Mouse (Mus musculus) midbrain, embryonic 12.5 days (tissue): ENCODE data around the gene Socs2. TPM values are rescaled to one million over a fixed set of nuclear protein-coding genes. Genes with fewer than 3 reads are reported as not detected.

ENCODE experiments used
- ATAC-seq: fragments of 200-750 bp; cut with Nextera tagmentation; 2 replicates; pipeline ENCODE4 v1.8.0; 2017; ENCODE audit warnings: low read depth, moderate TSS enrichment, moderate library complexity; ENCODE audit not compliant: low FRiP score
- H3K27ac ChIP-seq: fragments of 300-500 bp; sonication (generic); replicated peaks from 2 replicates; pipeline ENCODE4 v1.5.1; 2016; ENCODE audit warnings: mild to moderate bottlenecking
- H3K27me3 ChIP-seq: fragments of 300-500 bp; sonication (generic); 2 replicates; pipeline ENCODE4 v1.6.1; 2016; ENCODE audit warnings: mild to moderate bottlenecking
- H3K36me3 ChIP-seq: fragments of 300-500 bp; sonication (generic); 2 replicates; pipeline ENCODE4 v1.6.1; 2016
- H3K4me1 ChIP-seq: fragments of 300-500 bp; sonication (generic); 2 replicates; pipeline ENCODE4 v1.6.1; 2016
- H3K4me2 ChIP-seq: fragments of 300-500 bp; sonication (generic); replicated peaks from 2 replicates; pipeline ENCODE4 v1.6.1; 2016; ENCODE audit warnings: mild to moderate bottlenecking, moderate library complexity
- H3K4me3 ChIP-seq: fragments of 300-500 bp; sonication (generic); 2 replicates; pipeline ENCODE4 v1.5.1; 2016; ENCODE audit warnings: mild to moderate bottlenecking
- H3K9ac ChIP-seq: fragments of 300-500 bp; sonication (generic); replicated peaks from 2 replicates; pipeline ENCODE4 v1.6.1; 2016; ENCODE audit warnings: mild to moderate bottlenecking, moderate library complexity
- H3K9me3 ChIP-seq: fragments of 300-500 bp; sonication (generic); 2 replicates; pipeline ENCODE4 v1.6.1; 2016; ENCODE audit warnings: mild to moderate bottlenecking
- WGBS: fragments of 180-500 bp; shearing (Covaris S2); methylation state at CpG from one replicate; pipeline ENCODE4 v1.1.7; 2016; 5-methylcytosine and 5-hydroxymethylcytosine counted together
- polyA plus RNA-seq: library from polyadenylated mRNA; unstranded; fragments of >200 nt; fragmentation: Nextera tagmentation; extraction: Ambion mirVana; gene quantifications from 2 replicates; pipeline ENCODE4 v1.2.1, GENCODE M21; 2016

Socs2 gene
- polyA plus RNA-seq, 1 experiment from 2014 or later, result 37.9 TPM

- no peaks in the 10 kb centered on the region for H3K9me3 ChIP-seq
- H3K36me3 ChIP-seq, result no peaks in the 10 kb centered on the region
- H3K4me1 ChIP-seq, result no peaks in the 10 kb centered on the region
- no peak overlapping the region for H3K4me2 ChIP-seq
- ATAC-seq, result no peak
- no peak overlapping the region for H3K27ac ChIP-seq
- no peak overlapping the region for H3K9ac ChIP-seq
- no peaks in the 10 kb centered on the region for H3K27me3 ChIP-seq
- 87% methylated on average over 18 of the region's 18 CpGs for whole genome bisulfite sequencing
- no peak overlapping the region for H3K4me3 ChIP-seq
These were observed 28.4 kb upstream of the Socs2 start for GRCm38 (mm10) chr10:95445104-95446056.

GRCm38 (mm10) chr10:95442334-95442733 is 25.4 kb upstream of the Socs2 start:
- no peak overlapping the region for H3K4me2 ChIP-seq
- H3K9me3 ChIP-seq, result no peaks in the 10 kb centered on the region
- 77% methylated on average over 4 of the region's 4 CpGs for WGBS
- no peaks in the 10 kb centered on the region for H3K4me1 ChIP-seq
- no peak for ATAC-seq
- no peaks in the 10 kb centered on the region for H3K36me3 ChIP-seq
- no peaks in the 10 kb centered on the region for H3K27me3 ChIP-seq
- H3K9ac ChIP-seq, result no peak overlapping the region
- no peak overlapping the region for H3K4me3 ChIP-seq
- no peak overlapping the region for H3K27ac ChIP-seq

GRCm38 (mm10) chr10:95440566-95440965 is 23.6 kb upstream of the Socs2 start:
- WGBS, result 44% methylated on average over 2 of the region's 2 CpGs
- ATAC-seq, result no peak

GRCm38 (mm10) chr10:95439718-95440339 is 22.8 kb upstream of the Socs2 start:
- no peak for ATAC-seq
- no peak overlapping the region for H3K9ac ChIP-seq
- H3K4me1 ChIP-seq, result no peaks in the 10 kb centered on the region
- H3K9me3 ChIP-seq, result no peaks in the 10 kb centered on the region
- no peaks in the 10 kb centered on the region for H3K27me3 ChIP-seq
- no peak overlapping the region for H3K4me2 ChIP-seq
- H3K27ac ChIP-seq, result no peak overlapping the region
- H3K36me3 ChIP-seq, result no peaks in the 10 kb centered on the region
- H3K4me3 ChIP-seq, result no peak overlapping the region
- 91% methylated on average over 10 of the region's 10 CpGs for WGBS

More at GRCm38 (mm10) chr10:95440566-95440965, 23.6 kb upstream of the Socs2 start:
- H3K27ac ChIP-seq, result no peak overlapping the region
- no peak overlapping the region for H3K4me2 ChIP-seq
- no peak overlapping the region for H3K4me3 ChIP-seq
- no peaks in the 10 kb centered on the region for H3K9me3 ChIP-seq
- H3K9ac ChIP-seq, result no peak overlapping the region
- no peaks in the 10 kb centered on the region for H3K4me1 ChIP-seq
- no peaks in the 10 kb centered on the region for H3K36me3 ChIP-seq
- H3K27me3 ChIP-seq, result no peaks in the 10 kb centered on the region

GRCm38 (mm10) chr10:95438941-95439340 is 22.0 kb upstream of the Socs2 start:
- no peaks in the 10 kb centered on the region for H3K9me3 ChIP-seq
- H3K36me3 ChIP-seq, result no peaks in the 10 kb centered on the region
- no peaks in the 10 kb centered on the region for H3K4me1 ChIP-seq
- no peak overlapping the region for H3K9ac ChIP-seq
- 77% methylated on average over 11 of the region's 11 CpGs for WGBS
- no peaks in the 10 kb centered on the region for H3K27me3 ChIP-seq
- no peak for ATAC-seq
- no peak overlapping the region for H3K4me2 ChIP-seq
- H3K27ac ChIP-seq, result no peak overlapping the region
- no peak overlapping the region for H3K4me3 ChIP-seq

- H3K4me3 ChIP-seq, result no peak overlapping the region
- H3K27me3 ChIP-seq, result no peaks in the 10 kb centered on the region
- H3K9me3 ChIP-seq, result no peaks in the 10 kb centered on the region
- WGBS, result 93% methylated on average over 10 of the region's 10 CpGs
- no peak overlapping the region for H3K9ac ChIP-seq
- no peaks in the 10 kb centered on the region for H3K36me3 ChIP-seq
- no peak overlapping the region for H3K4me2 ChIP-seq
- ATAC-seq, result no peak
- no peak overlapping the region for H3K27ac ChIP-seq
- H3K4me1 ChIP-seq, result no peaks in the 10 kb centered on the region
These were observed 13.3 kb upstream of the Socs2 start for GRCm38 (mm10) chr10:95430271-95430670.

GRCm38 (mm10) chr10:95429111-95429510 is 12.1 kb upstream of the Socs2 start:
- H3K36me3 ChIP-seq, result no peaks in the 10 kb centered on the region
- 98% methylated on average over 1 of the region's 1 CpGs for WGBS
- no peak for ATAC-seq

GRCm38 (mm10) chr10:95426207-95427115 is 9.5 kb upstream of the Socs2 start:
- H3K9me3 ChIP-seq, result no peaks in the 10 kb centered on the region
- H3K27me3 ChIP-seq, result no peaks in the 10 kb centered on the region
- H3K4me2 ChIP-seq, result no peak overlapping the region
- no peaks in the 10 kb centered on the region for H3K4me1 ChIP-seq
- H3K9ac ChIP-seq, result no peak overlapping the region
- WGBS, result 92% methylated on average over 9 of the region's 9 CpGs
- no peak for ATAC-seq
- no peak overlapping the region for H3K27ac ChIP-seq
- no peaks in the 10 kb centered on the region for H3K36me3 ChIP-seq
- no peak overlapping the region for H3K4me3 ChIP-seq

More at GRCm38 (mm10) chr10:95429111-95429510, 12.1 kb upstream of the Socs2 start:
- Histone ChIP-seq H3K27ac (no peak overlapping the region), H3K4me1 (no peaks in the 10 kb centered on the region), H3K4me2 (no peak overlapping the region), H3K9ac (no peak overlapping the region), H3K27me3 (no peaks in the 10 kb centered on the region), H3K9me3 (no peaks in the 10 kb centered on the region), H3K4me3 (no peak overlapping the region)

- H3K4me2 ChIP-seq, result no peak overlapping the region
- 81% methylated on average over 5 of the region's 5 CpGs for WGBS
- no peaks in the 10 kb centered on the region for H3K9me3 ChIP-seq
- H3K4me3 ChIP-seq, result no peak overlapping the region
- no peaks in the 10 kb centered on the region for H3K36me3 ChIP-seq
- ATAC-seq, result no peak
- peaks cover 5% of the 10 kb centered on the region; the same call in 1 of the 2 replicates for H3K27me3 ChIP-seq
- H3K9ac ChIP-seq, result no peak overlapping the region
- no peaks in the 10 kb centered on the region for H3K4me1 ChIP-seq
- H3K27ac ChIP-seq, result no peak overlapping the region
These were observed 5.7 kb upstream of the Socs2 start for GRCm38 (mm10) chr10:95422681-95423080.

- Histone ChIP-seq H3K27me3 (peaks cover 10% of the 10 kb centered on the region), H3K4me2 (no peak overlapping the region), H3K36me3 (no peaks in the 10 kb centered on the region), H3K4me1 (peaks cover 7% of the 10 kb centered on the region), H3K4me3 (no peak overlapping the region), H3K9ac (no peak overlapping the region), H3K27ac (no peak overlapping the region), H3K9me3 (no peaks in the 10 kb centered on the region)
- 71% methylated on average over 10 of the region's 10 CpGs for WGBS
- ATAC-seq, result no peak
These were observed 3.3 kb upstream of the Socs2 start for GRCm38 (mm10) chr10:95420284-95420683.

GRCm38 (mm10) chr10:95419726-95420125 is 2.7 kb upstream of the Socs2 start:
- Histone ChIP-seq H3K27ac (no peak overlapping the region), H3K4me3 (no peak overlapping the region), H3K27me3 (peaks cover 10% of the 10 kb centered on the region), H3K36me3 (no peaks in the 10 kb centered on the region), H3K9ac (no peak overlapping the region), H3K9me3 (no peaks in the 10 kb centered on the region), H3K4me1 (peaks cover 7% of the 10 kb centered on the region), H3K4me2 (no peak overlapping the region)
- no peak for ATAC-seq
- 93% methylated on average over 3 of the region's 3 CpGs for WGBS
